Mouse (Mus musculus): ENCODE measurements around the gene Scn4a.

The Scn4a gene

GRCm38 (mm10) chr11:106271131-106271793 lies 81.8 kb downstream of the Scn4a start:
- DNase-seq: peak; percentile 24 to 37

DNA sequence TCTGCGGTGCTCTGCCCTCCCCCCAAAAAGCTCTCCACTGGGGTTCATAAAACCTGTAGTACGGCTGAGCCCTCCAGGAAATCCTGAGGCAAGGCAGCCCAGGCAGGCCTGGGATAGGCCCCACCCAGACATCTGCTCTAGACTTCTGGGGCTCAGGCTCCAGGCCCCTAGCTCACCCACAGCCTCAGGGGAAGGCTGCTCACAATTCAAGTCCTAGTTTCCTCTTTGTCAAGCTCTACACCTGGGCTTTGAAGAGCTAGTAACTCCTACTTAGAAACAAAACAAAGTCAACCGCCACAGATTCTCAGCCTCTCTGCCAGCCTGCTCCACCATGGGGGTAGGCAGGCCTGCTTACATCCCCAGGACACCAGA lies 84.0 kb downstream of the Scn4a start:
- DNase-seq: peak; percentile 19 to 36
